Mouse (Mus musculus) megakaryocyte, embryonic 14.5 days (primary cell): ENCODE results near the gene Fermt2. TPM values are rescaled to one million over a fixed set of nuclear protein-coding genes. Genes with fewer than 3 reads are reported as not detected.

ENCODE experiments used
- H3K27me3 ChIP-seq: replicated peaks from 2 replicates; pipeline ENCODE3; 2012; ENCODE audit warnings: inconsistent platforms
- H3K36me3 ChIP-seq: replicated peaks from 2 replicates; pipeline ENCODE3; 2012; ENCODE audit warnings: low read length, inconsistent platforms, mixed read lengths
- H3K4me1 ChIP-seq: 2 replicates; pipeline ENCODE4 v1.6.1; 2012; ENCODE audit warnings: inconsistent platforms
- H3K4me3 ChIP-seq: replicated peaks from 2 replicates; pipeline ENCODE3; 2012; ENCODE audit warnings: moderate library complexity, mild to moderate bottlenecking, inconsistent platforms
- H3K9me3 ChIP-seq: 2 replicates; pipeline ENCODE4 v1.6.1; 2012; ENCODE audit warnings: inconsistent platforms
- FLI1 ChIP-seq: IDR thresholded peaks from 2 replicates; pipeline ENCODE4 v1.6.1; 2012; ENCODE audit warnings: low read length, inconsistent platforms, mixed read lengths
- GATA1 ChIP-seq: IDR thresholded peaks from 3 replicates; pipeline ENCODE4 v1.6.1; 2012; ENCODE audit warnings: mixed read lengths, low read length, inconsistent platforms, borderline replicate concordance
- polyA plus RNA-seq: library from polyadenylated mRNA; stranded (reverse); fragments of >175 nt; gene quantifications from 2 replicates; pipeline ENCODE4 v1.2.3, GENCODE M21; 2012; ENCODE audit warnings: low replicate concordance; ENCODE audit not compliant: insufficient read depth

Gene Fermt2
- polyA plus RNA-seq, 1 experiment = not detected

DNA sequence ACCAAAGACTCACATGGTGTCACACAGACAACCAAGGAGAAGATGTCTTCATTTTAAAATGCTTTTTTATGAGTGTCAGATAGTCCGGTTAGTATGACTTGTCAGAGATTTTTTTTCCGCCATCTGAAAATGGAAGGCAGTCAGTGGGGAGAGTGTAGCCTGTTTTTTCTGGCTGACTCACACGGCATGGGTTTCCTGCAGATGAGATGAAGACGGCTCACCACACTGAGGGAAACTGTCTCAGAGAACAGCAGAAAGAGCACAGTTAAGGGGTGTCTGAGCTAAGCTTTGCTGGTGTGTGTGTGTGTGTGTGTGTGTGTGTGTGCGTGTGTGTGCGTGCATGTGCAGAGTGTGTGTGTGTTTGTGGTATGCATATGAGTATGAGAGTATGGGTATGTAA, 88.6 kb downstream of the Fermt2 start:
- Histone ChIP-seq H3K4me3 (peak overlapping the region; percentile 28), H3K4me1 (peaks cover 3% of the 10 kb centered on the region; the same call in 1 of the 2 replicates), H3K36me3 (no peaks in the 10 kb centered on the region), H3K27me3 (peaks cover 2% of the 10 kb centered on the region), H3K9me3 (no peaks in the 10 kb centered on the region)
- TF ChIP-seq FLI1 (no peak), GATA1 (no peak)

DNA sequence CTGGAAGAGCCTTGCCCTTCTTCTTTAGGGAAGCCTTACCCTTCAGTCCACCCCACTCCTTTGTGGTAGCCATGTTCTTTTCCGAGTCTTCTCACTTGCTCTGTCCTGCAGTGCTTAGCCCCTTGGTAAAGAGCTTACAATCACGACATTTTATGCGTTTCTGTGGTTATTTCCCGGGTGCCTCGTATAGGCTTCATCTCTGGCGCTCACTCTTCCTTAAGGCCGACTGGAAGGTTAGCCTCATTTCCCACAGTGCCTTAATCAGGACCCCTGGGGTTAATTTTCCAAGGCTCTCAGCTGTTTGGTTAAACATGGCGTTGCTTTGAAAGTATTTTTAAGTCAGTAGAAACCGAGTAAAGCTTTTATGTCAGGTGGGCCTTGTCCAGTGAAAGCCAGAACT, 90.5 kb downstream of the Fermt2 start:
- Histone ChIP-seq H3K27me3 (no peaks in the 10 kb centered on the region), H3K4me1 (peaks cover 3% of the 10 kb centered on the region; the same call in 1 of the 2 replicates), H3K9me3 (no peaks in the 10 kb centered on the region), H3K4me3 (no peak overlapping the region), H3K36me3 (no peaks in the 10 kb centered on the region)
- no peak for TF ChIP-seq FLI1
- no peak for TF ChIP-seq GATA1

DNA sequence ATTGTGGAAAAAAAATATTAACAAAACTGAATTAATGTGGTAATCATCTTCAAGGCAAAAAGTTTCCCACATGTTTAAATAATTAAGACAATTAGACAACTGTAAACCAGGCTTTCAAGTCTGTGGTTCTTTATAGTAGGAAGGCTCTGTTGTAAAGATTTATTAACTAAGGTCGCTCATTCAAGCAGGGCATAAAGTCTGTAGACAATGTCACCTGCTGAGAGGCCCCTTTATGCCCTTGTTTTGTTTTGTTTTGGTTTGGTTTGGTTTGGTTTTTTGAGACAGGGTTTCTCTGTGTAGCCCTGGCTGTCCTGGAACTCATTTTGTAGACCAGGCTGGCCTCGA, 91.0 kb downstream of the Fermt2 start:
- TF ChIP-seq GATA1 (no peak), FLI1 (no peak)

DNA sequence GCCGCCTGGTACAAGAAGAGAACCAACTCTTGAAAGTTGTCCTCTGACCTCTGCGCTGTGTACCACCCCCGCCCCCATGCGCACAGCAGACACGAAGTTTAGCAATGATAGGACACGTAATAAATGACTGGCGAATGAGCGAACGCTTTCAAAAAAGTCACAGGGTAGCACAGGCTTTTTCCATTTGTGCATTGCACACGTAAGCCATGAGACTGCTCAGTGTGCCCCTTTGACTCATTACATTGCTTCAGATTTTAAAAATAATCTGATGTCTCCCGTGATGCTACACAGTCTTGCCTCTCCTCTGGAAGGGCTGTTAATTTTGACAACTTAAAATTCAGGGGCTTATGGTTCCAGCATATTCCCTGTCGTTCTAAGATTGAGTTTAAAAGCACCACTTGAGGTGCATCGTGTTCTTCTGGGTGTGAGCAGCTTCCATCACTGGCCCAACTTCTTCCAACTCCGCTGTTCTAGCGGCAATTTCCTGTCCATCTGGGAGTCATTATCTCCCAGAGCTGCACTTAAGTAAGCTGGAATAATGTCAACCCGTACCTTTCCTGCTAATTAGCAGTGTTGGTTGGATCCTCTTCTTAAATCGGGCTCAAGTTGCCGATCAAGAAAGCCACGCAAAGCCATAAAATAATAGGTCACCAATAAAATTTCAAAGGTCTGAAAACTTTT, 91.5 kb downstream of the Fermt2 start:
- H3K27me3 ChIP-seq = no peaks in the 10 kb centered on the region
- peaks cover 3% of the 10 kb centered on the region; the same call in 1 of the 2 replicates for H3K4me1 ChIP-seq
- no peaks in the 10 kb centered on the region for H3K36me3 ChIP-seq
- TF ChIP-seq FLI1 = no peak
- no peak for TF ChIP-seq GATA1
- no peak overlapping the region for H3K4me3 ChIP-seq
- no peaks in the 10 kb centered on the region for H3K9me3 ChIP-seq

More for the DNA sequence above, 91.0 kb downstream of the Fermt2 start:
- H3K27me3 ChIP-seq = no peaks in the 10 kb centered on the region
- H3K36me3 ChIP-seq = no peaks in the 10 kb centered on the region
- H3K9me3 ChIP-seq = no peaks in the 10 kb centered on the region
- no peak overlapping the region for H3K4me3 ChIP-seq
- H3K4me1 ChIP-seq = peaks cover 3% of the 10 kb centered on the region; the same call in 1 of the 2 replicates

DNA sequence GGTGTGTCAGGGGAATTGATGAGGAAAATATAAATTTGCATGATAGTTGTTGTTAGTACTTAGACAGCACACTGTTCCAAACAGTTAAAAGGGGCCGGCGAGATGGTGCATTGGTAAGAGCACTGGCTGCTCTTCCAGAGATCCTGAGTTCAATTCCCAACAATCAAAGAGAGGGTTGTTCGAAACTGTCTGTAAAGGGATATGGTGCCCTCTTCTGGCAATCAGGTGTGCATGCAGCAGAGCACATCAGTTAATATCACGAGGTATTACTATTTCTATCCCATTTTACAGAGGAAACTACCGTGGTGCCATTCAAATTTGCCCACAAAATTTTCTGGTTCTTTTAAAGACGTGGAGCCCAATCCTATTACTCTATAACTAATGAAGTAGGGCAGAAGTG, 95.7 kb downstream of the Fermt2 start:
- TF ChIP-seq GATA1 (no peak), FLI1 (no peak)
- H3K27me3 ChIP-seq = no peaks in the 10 kb centered on the region
- H3K9me3 ChIP-seq = peaks cover 23% of the 10 kb centered on the region
- no peak overlapping the region for H3K4me3 ChIP-seq
- H3K36me3 ChIP-seq = no peaks in the 10 kb centered on the region
- H3K4me1 ChIP-seq = no peaks in the 10 kb centered on the region

DNA sequence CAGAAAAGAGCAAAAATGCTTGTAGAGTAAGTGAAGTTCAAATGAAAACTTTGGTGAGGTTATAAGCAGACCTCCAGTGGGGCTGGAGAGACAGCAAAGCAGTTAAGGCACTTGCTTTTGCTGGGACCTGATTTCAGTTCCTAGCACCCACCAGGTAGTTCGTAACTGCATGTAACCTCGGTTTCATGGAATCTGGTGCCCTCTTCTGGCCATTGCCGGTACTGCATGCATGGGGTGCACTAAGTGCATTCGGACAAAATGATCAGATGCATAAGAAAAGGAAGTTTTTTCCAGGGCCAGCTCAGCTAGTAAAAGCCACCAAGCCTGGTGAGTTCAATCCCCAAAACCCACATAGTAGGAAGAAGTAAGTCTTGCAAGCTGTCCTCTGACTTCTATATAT, 97.9 kb downstream of the Fermt2 start:
- Histone ChIP-seq H3K27me3 (no peaks in the 10 kb centered on the region), H3K36me3 (no peaks in the 10 kb centered on the region), H3K9me3 (peaks cover 28% of the 10 kb centered on the region), H3K4me1 (no peaks in the 10 kb centered on the region), H3K4me3 (no peak overlapping the region)
- TF ChIP-seq FLI1 = no peak
- no peak for TF ChIP-seq GATA1

DNA sequence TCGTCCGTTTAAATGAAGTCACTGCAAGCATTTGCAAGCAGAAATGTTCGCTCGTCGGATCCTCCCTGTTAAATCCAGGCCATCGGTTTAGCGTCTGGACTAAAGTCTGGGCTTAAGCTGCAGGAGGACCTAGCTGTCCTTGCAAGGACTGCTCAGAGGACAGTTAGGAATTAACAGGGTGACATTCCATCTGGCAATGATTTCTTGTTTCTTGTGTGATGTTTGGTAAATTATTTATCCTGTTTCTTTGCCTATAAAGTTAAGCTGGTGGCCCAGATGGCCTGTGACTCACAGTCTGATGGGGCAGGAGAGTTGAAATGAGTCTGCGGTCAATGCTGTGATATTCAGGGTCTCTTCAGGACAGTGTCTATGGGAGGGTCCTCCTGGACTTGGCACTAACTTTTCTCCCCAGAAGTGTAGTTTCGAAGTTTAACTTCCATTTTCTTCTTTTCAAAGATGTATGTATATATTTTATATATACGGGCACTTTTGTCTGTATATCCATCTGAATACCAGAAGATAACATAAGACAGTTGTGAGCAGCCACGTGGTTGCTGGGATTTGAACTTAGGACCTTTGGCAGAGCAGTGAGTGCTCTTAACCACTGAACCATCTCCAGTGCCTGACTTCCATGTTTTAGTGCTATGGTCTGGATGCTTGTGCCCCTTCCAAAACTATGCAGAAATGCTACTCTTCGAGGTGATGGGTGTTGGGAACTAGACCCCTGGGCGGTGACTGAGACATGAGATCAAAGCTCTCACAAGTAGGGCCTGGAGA, 99.7 kb downstream of the Fermt2 start:
- Histone ChIP-seq H3K27me3 (no peaks in the 10 kb centered on the region), H3K4me1 (no peaks in the 10 kb centered on the region), H3K9me3 (peaks cover 34% of the 10 kb centered on the region), H3K4me3 (no peak overlapping the region), H3K36me3 (no peaks in the 10 kb centered on the region)
- TF ChIP-seq GATA1 (no peak), FLI1 (no peak)

DNA sequence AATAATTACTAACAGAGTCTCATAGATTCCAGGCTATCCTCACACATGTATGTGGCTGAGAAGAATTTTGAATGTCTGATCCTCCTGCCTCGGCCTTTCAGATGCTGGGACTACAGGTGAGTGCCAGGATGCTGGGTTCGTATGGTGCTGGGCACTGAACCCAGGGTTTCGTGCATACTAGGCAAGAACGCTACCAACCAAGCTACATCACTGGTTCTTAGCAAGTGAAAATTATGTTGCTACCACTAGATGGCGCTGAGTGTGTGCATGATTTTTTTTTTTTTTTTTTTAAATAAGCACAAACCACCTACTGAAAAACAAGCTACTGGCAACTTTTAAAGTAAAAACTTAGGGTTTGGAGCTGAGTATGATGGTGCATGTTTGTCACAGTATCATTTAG, 106.7 kb downstream of the Fermt2 start:
- no peak overlapping the region for H3K4me3 ChIP-seq
- peaks cover 9% of the 10 kb centered on the region; the same call in 1 of the 2 replicates for H3K9me3 ChIP-seq
- H3K36me3 ChIP-seq = no peaks in the 10 kb centered on the region
- H3K4me1 ChIP-seq = peaks cover 7% of the 10 kb centered on the region; the same call in 1 of the 2 replicates
- no peak for TF ChIP-seq FLI1
- TF ChIP-seq GATA1 = no peak
- peaks cover 6% of the 10 kb centered on the region for H3K27me3 ChIP-seq

DNA sequence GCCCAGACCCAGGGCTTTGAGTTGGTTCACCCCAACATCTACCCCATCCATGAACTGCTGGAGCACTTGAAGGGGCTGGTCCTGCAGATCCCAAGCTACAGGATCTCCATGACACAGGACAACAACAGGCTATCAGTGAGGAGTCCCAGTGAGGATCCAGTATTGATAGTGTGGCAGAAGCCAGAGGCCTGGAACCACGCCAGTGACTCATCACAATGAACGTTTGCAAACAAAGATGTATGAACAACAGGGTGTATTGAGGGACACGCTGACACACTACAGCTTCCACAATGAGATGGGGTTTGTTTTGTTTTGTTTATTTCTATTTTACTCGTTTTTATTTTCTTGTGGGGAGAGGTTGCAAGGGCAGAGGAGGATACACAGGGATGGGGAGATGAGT, 107.5 kb downstream of the Fermt2 start:
- H3K36me3 ChIP-seq = no peaks in the 10 kb centered on the region
- H3K4me1 ChIP-seq = peaks cover 7% of the 10 kb centered on the region; the same call in 1 of the 2 replicates
- H3K27me3 ChIP-seq = peaks cover 6% of the 10 kb centered on the region

DNA sequence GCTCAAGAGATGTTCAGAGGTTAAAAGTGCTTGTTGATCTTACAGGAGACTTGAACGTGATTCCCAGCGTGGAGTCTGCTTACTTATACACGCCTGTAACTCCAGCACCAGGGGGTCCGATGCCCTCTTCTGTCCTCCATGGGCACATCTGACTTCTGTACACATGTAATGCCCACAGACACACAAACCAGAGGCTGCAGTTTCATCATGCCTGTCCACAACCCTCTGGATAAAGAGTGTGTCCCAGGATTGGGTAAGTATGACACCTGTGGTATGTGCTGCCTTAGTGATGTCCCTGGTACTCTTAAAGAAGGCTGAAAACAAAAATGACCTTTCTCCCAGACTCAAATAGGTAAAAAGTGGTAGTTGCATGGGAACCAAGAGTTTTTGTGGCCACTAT, 110.6 kb downstream of the Fermt2 start:
- H3K36me3 ChIP-seq = no peaks in the 10 kb centered on the region
- H3K4me1 ChIP-seq = peaks cover 7% of the 10 kb centered on the region; the same call in 1 of the 2 replicates
- H3K9me3 ChIP-seq = no peaks in the 10 kb centered on the region
- no peak for TF ChIP-seq FLI1
- no peak for TF ChIP-seq GATA1
- peaks cover 4% of the 10 kb centered on the region for H3K27me3 ChIP-seq
- H3K4me3 ChIP-seq = no peak overlapping the region

More for the DNA sequence above, 107.5 kb downstream of the Fermt2 start:
- Histone ChIP-seq H3K9me3 (0 out of 2 replicates have a peak, but pooled peaks cover 5% of the 10 kb centered on the region), H3K4me3 (no peak overlapping the region)
- TF ChIP-seq FLI1 (no peak), GATA1 (no peak)
